Mouse (Mus musculus): ENCODE measurements around the gene Plac1.

GRCm38 (mm10) chrX:53266186-53266585 lies 26.3 kb upstream of the Plac1 start:
- TF ChIP-seq CTCF (IDR thresholded peaks at IDR 0.05; ENCODE audit: insufficient read depth, low read depth, low read length) (no peak), POLR2A (IDR thresholded peaks at IDR 0.05; ENCODE audit: insufficient read depth, low read depth, low read length) (no peak)
